Mouse (Mus musculus) intestine, embryonic 16.5 days (tissue): ENCODE data around the gene Cbx7. TPM values are rescaled to one million over a fixed set of nuclear protein-coding genes. Genes with fewer than 3 reads are reported as not detected.

ENCODE experiments used
- ATAC-seq: fragments of 200-750 bp; cut with Nextera tagmentation; 2 replicates; pipeline ENCODE4 v1.8.0; 2017; ENCODE audit warnings: moderate TSS enrichment, moderate library complexity
- H3K27ac ChIP-seq: fragments of 300-500 bp; sonication (generic); 2 replicates; pipeline ENCODE4 v1.5.1; 2014; ENCODE audit warnings: mild to moderate bottlenecking, low read length
- H3K27me3 ChIP-seq: fragments of 300-500 bp; sonication (generic); replicated peaks from 2 replicates; pipeline ENCODE4 v1.6.1; 2014; ENCODE audit warnings: low read length, control low read depth, mixed read lengths; ENCODE audit not compliant: control insufficient read depth, insufficient read depth
- H3K36me3 ChIP-seq: fragments of 300-500 bp; sonication (generic); 2 replicates; pipeline ENCODE4 v1.6.1; 2014; ENCODE audit warnings: low read length, control low read depth; ENCODE audit not compliant: control insufficient read depth, insufficient read depth
- H3K4me1 ChIP-seq: fragments of 300-500 bp; sonication (generic); 2 replicates; pipeline ENCODE4 v1.6.1; 2014; ENCODE audit warnings: low read length, control low read depth, mixed read lengths; ENCODE audit not compliant: control insufficient read depth, insufficient read depth
- H3K4me2 ChIP-seq: fragments of 300-500 bp; sonication (generic); 2 replicates; pipeline ENCODE4 v1.6.1; 2014; ENCODE audit warnings: low read depth, low read length, control low read depth
- H3K4me3 ChIP-seq: fragments of 300-500 bp; sonication (generic); 2 replicates; pipeline ENCODE4 v1.5.1; 2014; ENCODE audit warnings: mild to moderate bottlenecking, low read length
- H3K9ac ChIP-seq: fragments of 300-500 bp; sonication (generic); 2 replicates; pipeline ENCODE4 v1.6.1; 2014; ENCODE audit warnings: low read depth, low read length
- H3K9me3 ChIP-seq: fragments of 300-500 bp; sonication (generic); 2 replicates; pipeline ENCODE4 v1.6.1; 2016; ENCODE audit warnings: low read length, control low read depth; ENCODE audit not compliant: control insufficient read depth
- WGBS: fragments of 180-500 bp; shearing (Covaris S2); extraction: QIAGEN DNeasy Blood & Tissue Kit; methylation state at CpG from one replicate; pipeline ENCODE4 v1.1.7; 2014; 5-methylcytosine and 5-hydroxymethylcytosine counted together
- polyA plus RNA-seq: library from polyadenylated mRNA; unstranded; fragments of >200 nt; fragmentation: Nextera tagmentation; extraction: Ambion mirVana; gene quantifications from 2 replicates; pipeline ENCODE4 v1.2.1, GENCODE M21; 2015

The Cbx7 gene
- polyA plus RNA-seq, 1 experiment from 2014 or later, result 3.7 TPM

DNA sequence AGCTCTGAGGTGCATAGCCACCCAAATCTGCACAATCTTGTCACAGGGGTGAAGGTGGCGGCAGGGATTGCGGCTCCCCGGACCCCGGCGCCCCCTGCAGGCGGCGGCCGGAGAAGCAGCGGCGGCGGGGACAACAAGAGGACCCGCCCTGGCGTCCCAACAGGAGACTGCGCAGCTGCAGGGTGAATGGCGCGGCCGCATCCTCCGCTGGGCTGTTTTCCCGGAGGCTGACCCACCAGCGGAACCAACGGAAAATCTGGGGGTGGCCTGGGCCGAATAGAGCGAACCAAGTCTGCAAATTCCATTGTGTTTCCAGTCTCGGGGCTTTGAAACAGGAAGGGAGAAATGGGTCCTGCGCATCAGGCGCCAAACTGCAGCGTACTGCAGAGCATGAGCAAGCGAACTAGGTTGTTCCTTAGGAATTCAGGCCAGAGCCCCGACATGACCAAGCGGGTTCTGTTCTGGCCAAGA lies 87.5 kb downstream of the Cbx7 start:
- H3K36me3 ChIP-seq, result no peaks in the 10 kb centered on the region
- peak; percentile 81 for ATAC-seq
- H3K27me3 ChIP-seq, result no peaks in the 10 kb centered on the region
- peak overlapping the region; percentile 78 for H3K27ac ChIP-seq
- peak overlapping the region; percentile 66 for H3K4me2 ChIP-seq
- peak overlapping the region; percentile 62 for H3K9ac ChIP-seq
- WGBS, result under 1% methylated on average over 30 of the region's 30 CpGs
- H3K9me3 ChIP-seq, result no peaks in the 10 kb centered on the region
- H3K4me1 ChIP-seq, result peaks cover 14% of the 10 kb centered on the region
- H3K4me3 ChIP-seq, result peak overlapping the region; percentile 54

DNA sequence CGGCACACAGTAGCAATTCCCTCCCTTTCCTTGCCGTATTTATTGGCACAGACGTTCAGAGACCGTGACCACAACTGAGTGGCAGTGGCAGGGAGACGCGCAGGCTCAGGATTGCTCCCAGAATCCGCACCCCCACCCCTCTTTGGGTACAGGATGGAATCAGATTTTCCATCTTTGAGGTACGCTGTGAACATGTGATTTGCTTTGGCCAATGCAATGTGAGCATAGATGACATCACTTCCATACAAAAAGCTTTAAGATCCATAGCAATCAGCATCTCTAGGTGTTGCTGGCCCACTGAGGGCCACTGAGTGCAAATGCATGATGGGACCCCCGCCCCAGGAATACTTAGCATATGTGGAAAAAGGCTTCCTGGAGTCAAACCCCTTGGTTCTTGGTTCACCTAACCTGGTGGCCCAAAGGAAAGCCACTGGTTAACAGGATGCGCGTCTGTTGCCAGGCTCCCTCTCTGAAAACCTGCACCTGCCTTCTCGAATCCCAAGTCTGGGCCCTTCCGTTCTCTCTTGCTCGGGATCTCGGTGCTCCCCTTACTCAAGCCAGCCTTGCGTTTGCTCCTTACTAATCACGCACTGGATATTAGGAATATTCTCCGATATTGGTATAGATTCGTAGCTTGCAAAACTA lies 88.2 kb downstream of the Cbx7 start:
- Histone ChIP-seq H3K4me3 (peak overlapping the region; percentile 54), H3K27me3 (no peaks in the 10 kb centered on the region), H3K4me2 (peak overlapping the region; percentile 66), H3K27ac (no peak overlapping the region), H3K9ac (peak overlapping the region; percentile 37; the same call in 1 of the 2 replicates), H3K4me1 (peaks cover 14% of the 10 kb centered on the region), H3K36me3 (no peaks in the 10 kb centered on the region), H3K9me3 (no peaks in the 10 kb centered on the region)
- WGBS, result 24% methylated on average over 19 of the region's 19 CpGs
- no peak for ATAC-seq

DNA sequence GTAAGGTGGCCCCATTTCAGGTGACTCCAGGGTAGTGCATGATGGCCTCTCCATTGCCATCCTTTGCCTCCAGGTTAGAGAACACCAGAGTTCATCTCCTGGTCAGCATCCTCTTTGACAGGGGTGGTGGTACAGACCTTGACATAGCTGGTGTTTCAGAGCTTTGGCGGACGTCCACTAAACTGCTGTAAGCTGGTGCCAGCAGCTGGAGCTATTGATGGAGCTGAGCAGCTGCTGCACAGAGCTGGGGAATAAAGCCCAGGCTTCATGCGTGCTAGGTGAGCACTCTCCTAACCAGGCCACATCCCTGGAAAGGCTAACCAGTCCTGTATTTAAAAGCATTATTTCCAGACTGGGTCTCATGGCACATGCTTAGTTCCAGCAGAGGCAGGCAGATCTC lies 90.4 kb downstream of the Cbx7 start:
- ATAC-seq, result no peak
- 75% methylated on average over 3 of the region's 3 CpGs for WGBS
- H3K36me3 ChIP-seq, result no peaks in the 10 kb centered on the region
- H3K4me1 ChIP-seq, result peaks cover 14% of the 10 kb centered on the region
- H3K4me2 ChIP-seq, result no peak overlapping the region
- H3K9me3 ChIP-seq, result no peaks in the 10 kb centered on the region
- no peak overlapping the region for H3K4me3 ChIP-seq
- H3K27ac ChIP-seq, result no peak overlapping the region
- H3K27me3 ChIP-seq, result no peaks in the 10 kb centered on the region
- H3K9ac ChIP-seq, result no peak overlapping the region

DNA sequence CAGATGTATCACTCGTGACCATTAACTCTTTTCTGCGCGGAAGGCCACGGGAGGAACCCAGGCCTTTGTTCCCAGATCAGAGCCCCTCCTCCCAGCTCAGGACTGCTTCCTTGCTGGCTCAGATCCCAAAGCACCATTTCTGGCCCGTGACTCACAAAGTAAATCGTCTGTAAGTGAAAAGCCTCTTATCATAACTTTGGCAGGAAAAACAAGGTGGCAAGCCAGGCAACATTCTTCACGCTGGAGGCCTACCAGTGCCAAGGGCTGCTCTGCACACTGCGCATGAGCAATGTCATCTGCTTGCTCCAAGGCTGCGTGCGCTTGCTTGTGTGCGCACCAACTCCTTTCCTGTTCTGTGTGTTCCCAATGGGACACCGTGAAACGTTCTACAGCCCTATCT lies 91.6 kb downstream of the Cbx7 start:
- H3K9ac ChIP-seq, result 0 out of 2 replicates have a peak overlapping the region, but pooled peaks have one; percentile 15
- peak; percentile 84 for ATAC-seq
- WGBS, result 24% methylated on average over 13 of the region's 13 CpGs

DNA sequence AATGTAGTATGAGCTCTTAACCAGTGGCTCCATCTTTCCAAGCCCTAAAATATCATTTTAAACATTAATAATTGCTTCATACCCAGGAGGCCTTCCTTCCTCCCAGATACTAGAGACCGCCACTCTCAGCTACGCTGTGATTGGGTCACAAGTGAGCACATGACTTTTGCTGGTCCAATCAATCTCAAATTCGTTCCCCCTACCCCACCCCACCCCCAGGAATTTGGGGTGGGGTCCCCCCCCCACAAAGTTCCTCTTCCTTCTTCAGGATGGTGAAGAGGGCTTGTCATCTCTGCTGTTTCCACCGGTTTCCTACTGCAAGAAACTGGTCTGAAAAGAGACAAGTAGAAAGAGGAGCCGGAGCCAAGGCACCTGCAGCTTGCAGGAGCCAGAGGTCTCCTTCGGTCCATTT lies 92.2 kb downstream of the Cbx7 start:
- Histone ChIP-seq H3K36me3 (no peaks in the 10 kb centered on the region), H3K9me3 (no peaks in the 10 kb centered on the region), H3K4me1 (peaks cover 13% of the 10 kb centered on the region), H3K4me2 (0 out of 2 replicates have a peak overlapping the region, but pooled peaks have one; percentile 14), H3K9ac (0 out of 2 replicates have a peak overlapping the region, but pooled peaks have one; percentile 15), H3K27ac (peak overlapping the region; percentile 65), H3K27me3 (no peaks in the 10 kb centered on the region), H3K4me3 (no peak overlapping the region)
- 69% methylated on average over 6 of the region's 6 CpGs for WGBS
- ATAC-seq, result peak; percentile 10; the same call in 1 of the 2 replicates

More for the DNA sequence above, 91.6 kb downstream of the Cbx7 start:
- H3K36me3 ChIP-seq, result no peaks in the 10 kb centered on the region
- H3K27me3 ChIP-seq, result no peaks in the 10 kb centered on the region
- no peaks in the 10 kb centered on the region for H3K9me3 ChIP-seq
- H3K4me2 ChIP-seq, result 0 out of 2 replicates have a peak overlapping the region, but pooled peaks have one; percentile 14
- H3K4me3 ChIP-seq, result no peak overlapping the region
- peaks cover 13% of the 10 kb centered on the region for H3K4me1 ChIP-seq
- peak overlapping the region; percentile 65 for H3K27ac ChIP-seq

DNA sequence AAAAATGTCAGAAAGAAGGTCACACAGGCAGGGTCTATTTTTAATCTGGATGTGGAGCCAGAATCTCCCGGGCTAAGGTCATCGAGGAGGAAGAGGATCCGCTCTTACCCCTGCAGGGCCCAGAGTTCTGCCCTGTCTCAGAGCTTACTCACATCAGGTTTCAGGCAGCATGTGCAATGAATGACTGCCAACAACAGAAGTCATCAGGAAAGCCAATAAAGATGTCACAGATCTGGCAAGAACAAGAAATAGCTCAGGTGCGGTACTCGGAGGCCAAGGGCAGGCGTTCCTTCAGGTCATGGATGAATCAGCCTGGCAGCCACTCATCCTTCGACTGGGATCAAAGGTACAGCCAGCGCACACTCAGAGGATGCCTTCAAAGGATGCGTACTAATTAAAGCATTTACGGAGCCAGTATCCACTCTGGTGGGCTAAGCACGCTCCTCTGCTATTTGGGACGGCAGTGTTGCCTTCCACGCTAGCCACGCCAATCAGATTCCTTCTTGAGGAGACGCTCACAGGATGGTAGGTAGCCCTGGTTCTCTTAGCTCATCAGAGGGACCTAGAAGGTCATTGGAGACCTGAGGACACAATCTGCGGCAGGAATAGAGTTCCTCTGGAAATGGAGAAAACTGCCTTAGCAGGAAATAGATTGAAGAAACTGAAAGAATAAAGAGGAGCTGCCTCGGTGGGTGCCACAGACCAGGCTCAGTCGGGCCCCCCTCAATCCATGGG lies 95.5 kb downstream of the Cbx7 start:
- Histone ChIP-seq H3K9ac (no peak overlapping the region), H3K36me3 (no peaks in the 10 kb centered on the region), H3K27me3 (no peaks in the 10 kb centered on the region), H3K27ac (no peak overlapping the region), H3K4me2 (no peak overlapping the region), H3K4me3 (no peak overlapping the region), H3K9me3 (no peaks in the 10 kb centered on the region), H3K4me1 (peaks cover 13% of the 10 kb centered on the region)
- ATAC-seq, result no peak
- 82% methylated on average over 18 of the region's 18 CpGs for WGBS

DNA sequence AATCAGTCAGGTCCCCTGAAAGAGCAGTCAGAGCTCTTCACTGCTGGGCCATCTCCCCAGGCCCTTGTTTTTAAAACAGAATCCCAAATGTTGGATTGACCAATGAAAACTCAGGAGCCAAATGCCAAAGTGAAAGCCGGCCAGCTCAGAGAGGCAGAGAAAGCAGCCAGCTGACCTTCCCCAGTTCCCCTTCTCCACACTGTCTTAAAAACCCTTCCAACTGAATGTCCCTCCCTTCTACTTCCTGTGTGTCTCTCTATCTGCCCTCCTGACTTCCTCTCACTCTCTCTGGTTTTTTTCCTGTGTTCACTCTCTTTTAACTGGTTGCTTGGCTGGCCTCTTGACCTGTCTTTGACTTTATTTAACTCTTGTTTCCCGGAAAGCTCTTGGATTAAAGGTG lies 96.9 kb downstream of the Cbx7 start:
- no peaks in the 10 kb centered on the region for H3K27me3 ChIP-seq
- 50% methylated on average over 2 of the region's 2 CpGs for WGBS
- H3K27ac ChIP-seq, result no peak overlapping the region
- H3K9me3 ChIP-seq, result 0 out of 2 replicates have a peak, but pooled peaks cover 3% of the 10 kb centered on the region
- no peak for ATAC-seq
- no peaks in the 10 kb centered on the region for H3K36me3 ChIP-seq
- H3K4me2 ChIP-seq, result no peak overlapping the region
- no peak overlapping the region for H3K9ac ChIP-seq
- peaks cover 5% of the 10 kb centered on the region; the same call in 1 of the 2 replicates for H3K4me1 ChIP-seq
- no peak overlapping the region for H3K4me3 ChIP-seq

DNA sequence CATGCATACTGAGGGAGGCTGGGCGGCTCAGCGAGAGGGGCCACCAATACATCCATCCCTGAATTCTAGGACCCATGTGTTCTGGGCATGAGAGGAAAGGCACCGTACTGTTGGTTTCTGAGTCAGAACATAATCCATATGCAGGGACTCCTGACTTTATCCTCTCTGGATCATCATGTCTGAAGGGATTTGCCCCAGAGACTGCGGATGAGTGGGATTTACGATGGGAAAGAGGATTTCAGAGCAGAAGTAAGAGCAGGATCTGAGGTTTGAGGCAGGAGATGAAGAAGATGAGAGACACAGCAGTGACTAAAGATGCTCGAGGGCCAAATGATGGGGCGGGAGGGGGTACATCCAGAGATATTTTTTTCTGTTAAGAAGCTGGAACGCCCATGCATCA lies 97.4 kb downstream of the Cbx7 start:
- 0 out of 2 replicates have a peak, but pooled peaks cover 3% of the 10 kb centered on the region for H3K9me3 ChIP-seq
- 0 out of 2 replicates have a peak, but pooled peaks cover 2% of the 10 kb centered on the region for H3K4me1 ChIP-seq
- H3K27ac ChIP-seq, result no peak overlapping the region
- no peak for ATAC-seq
- H3K4me3 ChIP-seq, result no peak overlapping the region
- WGBS, result 91% methylated on average over 8 of the region's 8 CpGs
- no peak overlapping the region for H3K4me2 ChIP-seq
- H3K27me3 ChIP-seq, result no peaks in the 10 kb centered on the region
- no peaks in the 10 kb centered on the region for H3K36me3 ChIP-seq
- H3K9ac ChIP-seq, result no peak overlapping the region

DNA sequence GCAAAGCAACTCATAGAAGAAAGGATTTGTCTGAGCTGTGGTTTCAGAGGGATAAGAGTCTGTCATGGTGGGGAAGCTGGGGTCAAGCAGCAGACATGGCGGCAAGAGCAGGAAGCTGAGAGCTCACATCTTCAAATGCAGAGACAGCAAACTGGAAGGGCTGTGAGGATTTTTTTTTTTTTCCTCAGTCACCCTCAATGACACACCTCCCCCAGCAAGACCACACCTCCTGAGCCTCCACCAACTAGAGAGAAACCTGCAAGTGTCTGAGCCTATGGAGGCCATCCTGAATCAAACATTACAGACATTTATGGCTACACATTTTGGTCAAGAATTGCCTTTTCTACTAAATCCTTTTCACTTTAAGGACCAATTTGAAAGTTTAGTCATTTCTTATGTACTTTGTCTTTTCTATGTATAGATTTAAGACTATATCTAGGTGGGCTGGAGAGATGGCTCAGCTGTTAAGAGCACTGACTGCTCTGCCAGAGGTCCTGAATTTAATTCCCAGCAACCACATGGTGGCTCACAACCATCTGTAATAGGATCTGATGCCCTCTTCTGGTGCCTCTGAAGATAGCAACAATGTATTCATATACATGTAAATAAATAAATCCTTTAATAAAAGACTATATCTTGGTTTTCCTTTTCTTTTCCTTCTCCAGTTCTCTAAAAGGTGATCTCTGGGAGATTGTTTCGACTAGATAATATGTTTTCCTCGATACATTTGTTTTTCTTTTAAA lies 103.5 kb downstream of the Cbx7 start:
- H3K4me3 ChIP-seq, result no peak overlapping the region
- 0 out of 2 replicates have a peak, but pooled peaks cover 3% of the 10 kb centered on the region for H3K9me3 ChIP-seq
- no peaks in the 10 kb centered on the region for H3K27me3 ChIP-seq
- no peak overlapping the region for H3K9ac ChIP-seq
- WGBS, result 83% methylated on average over 3 of the region's 3 CpGs
- no peak overlapping the region for H3K27ac ChIP-seq
- no peak for ATAC-seq
- no peaks in the 10 kb centered on the region for H3K36me3 ChIP-seq
- no peaks in the 10 kb centered on the region for H3K4me1 ChIP-seq
- H3K4me2 ChIP-seq, result no peak overlapping the region
